Mouse (Mus musculus): ENCODE measurements at regions not wholly inside any gene's neighbourhood (a gene's known extent, or its start where the extent isn't known, plus 50 kb on each side); places are given as distances from the start of the nearest gene placed in this dataset.

- no peak for TF ChIP-seq POLR2A (IDR thresholded peaks at IDR 0.05; ENCODE audit: extremely low read depth, insufficient read depth, low read length)
- no peak for TF ChIP-seq CTCF (IDR thresholded peaks at IDR 0.05; ENCODE audit: low read depth, low read length)
Measured at GRCm38 (mm10) chr13:28596367-28596766, 339.0 kb downstream of the Gm11361 start.
